Mouse (Mus musculus): Measurements from ENCODE around the gene Ccno. TPM values are rescaled to one million over a fixed set of nuclear protein-coding genes. Genes with fewer than 3 reads are reported as not detected.

Ccno gene
- 1.0 and 2.1 TPM in 2 replicates for polyA plus RNA-seq (2014; fragmentation: Nextera tagmentation; extraction: Ambion mirVana)

DNA sequence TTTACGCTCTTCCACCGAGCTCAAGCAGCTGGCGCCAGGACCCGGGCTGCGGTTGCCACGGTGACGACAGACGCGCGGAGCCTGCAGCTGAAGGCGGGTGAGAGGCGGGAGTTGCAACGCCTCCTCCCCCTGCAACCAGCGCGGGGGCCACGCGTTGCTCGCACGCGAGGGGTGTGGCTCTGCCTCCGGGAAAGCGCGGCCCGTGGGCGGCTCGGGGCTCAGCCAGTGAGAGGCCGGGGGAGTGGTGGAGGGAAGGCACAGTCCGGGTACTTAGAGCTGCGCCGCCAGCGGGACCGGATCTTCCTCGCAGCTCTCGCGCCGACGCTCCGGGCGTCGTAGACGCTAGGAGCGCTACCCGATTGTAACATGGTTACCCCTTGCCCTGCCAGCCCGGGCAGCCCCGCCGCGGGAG is at the start of gene Ccno:
Gene Ccno, plus strand, starts transcription at position 271 of the 412 bp plus-strand sequence.
- Histone ChIP-seq H3K27ac (no peak within 1 kb of the TSS), H3K27me3 (ENCODE audit: control insufficient read depth, insufficient read depth, low read length) (peaks cover 74% of the 10 kb centered on the region), H3K9ac (peak within 1 kb of the TSS; percentile 45), H3K9me3 (ENCODE audit: control insufficient read depth, low read length) (no peaks in the 10 kb centered on the region), H3K4me3 (replicated peaks; ENCODE audit: low read length) (peak within 1 kb of the TSS; percentile 48), H3K4me1 (replicated peaks; ENCODE audit: control insufficient read depth, insufficient read depth, low read length) (peaks cover 14% of the 10 kb centered on the region), H3K4me2 (replicated peaks) (peak within 1 kb of the TSS; percentile 98), H3K36me3 (replicated peaks; ENCODE audit: control insufficient read depth, insufficient read depth) (no peaks in the 10 kb centered on the region)
- 0% methylated on average over 47 of the region's 47 CpGs for WGBS
- ATAC-seq (ENCODE audit: low FRiP score) (peak; percentile 92), DNase-seq (ENCODE audit: low spot score) (peak; percentile 85)

DNA sequence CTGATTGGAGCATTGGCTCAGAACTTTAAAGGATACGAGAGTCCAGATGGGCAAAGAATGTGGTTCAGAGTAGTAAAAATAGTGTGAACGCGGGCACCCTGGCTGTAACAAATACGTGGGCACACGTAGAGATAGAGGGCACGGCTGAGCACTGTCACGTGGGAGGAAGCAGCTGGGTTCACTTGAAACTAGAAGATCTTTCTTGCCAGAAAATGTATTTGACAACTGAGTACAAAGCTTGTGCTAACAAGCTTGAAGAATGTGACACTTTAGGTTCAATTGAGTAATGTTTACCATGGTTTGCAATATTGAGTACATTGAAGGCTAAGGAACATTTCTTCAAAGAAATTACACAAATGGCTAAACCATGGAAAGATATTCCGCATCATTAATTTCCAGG is 49.5 kb upstream of the Ccno start:
- H3K9me3 ChIP-seq (ENCODE audit: control insufficient read depth, low read length): no peaks in the 10 kb centered on the region
- ATAC-seq (ENCODE audit: low FRiP score) (no peak), DNase-seq (ENCODE audit: low spot score) (no peak)
- WGBS: 96% methylated on average over 8 of the region's 8 CpGs
- no peak overlapping the region for H3K4me3 ChIP-seq (replicated peaks; ENCODE audit: low read length)
- H3K4me2 ChIP-seq (replicated peaks): no peak overlapping the region
- H3K9ac ChIP-seq: no peak overlapping the region
- peaks cover 83% of the 10 kb centered on the region for H3K36me3 ChIP-seq (replicated peaks; ENCODE audit: control insufficient read depth, insufficient read depth)
- no peaks in the 10 kb centered on the region for H3K27me3 ChIP-seq (ENCODE audit: control insufficient read depth, insufficient read depth, low read length)
- no peak overlapping the region for H3K27ac ChIP-seq
- H3K4me1 ChIP-seq (replicated peaks; ENCODE audit: control insufficient read depth, insufficient read depth, low read length): no peaks in the 10 kb centered on the region

DNA sequence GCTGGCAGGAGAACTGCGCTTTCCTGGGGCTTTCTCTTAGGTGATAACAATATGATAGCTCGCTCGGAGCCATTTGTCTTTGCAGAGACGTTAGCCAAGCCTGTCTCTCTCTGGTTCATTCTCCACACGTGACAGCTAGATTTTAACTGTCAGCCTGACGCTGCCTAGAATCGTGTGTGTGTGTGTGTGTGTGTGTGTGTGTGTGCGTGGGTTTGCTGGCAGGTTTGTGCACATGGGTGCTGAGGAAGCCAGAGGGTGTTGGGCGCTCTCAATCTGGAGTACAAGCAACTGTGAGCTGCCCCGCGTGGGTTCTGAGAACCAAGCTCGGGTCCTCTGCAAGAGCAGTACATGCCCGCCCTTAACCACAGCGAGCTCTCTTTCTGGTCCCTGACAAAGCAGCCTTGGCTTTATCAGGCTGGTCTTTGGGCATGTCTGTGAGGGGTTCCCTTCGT is 45.7 kb upstream of the Ccno start:
- H3K27me3 ChIP-seq (ENCODE audit: control insufficient read depth, insufficient read depth, low read length): no peaks in the 10 kb centered on the region
- no peak overlapping the region for H3K27ac ChIP-seq
- H3K4me1 ChIP-seq (replicated peaks; ENCODE audit: control insufficient read depth, insufficient read depth, low read length): no peaks in the 10 kb centered on the region
- no peak overlapping the region for H3K9ac ChIP-seq
- ATAC-seq (ENCODE audit: low FRiP score) (no peak), DNase-seq (ENCODE audit: low spot score) (no peak)
- H3K4me2 ChIP-seq (replicated peaks): no peak overlapping the region
- no peak overlapping the region for H3K4me3 ChIP-seq (replicated peaks; ENCODE audit: low read length)
- peaks cover 89% of the 10 kb centered on the region for H3K36me3 ChIP-seq (replicated peaks; ENCODE audit: control insufficient read depth, insufficient read depth)
- H3K9me3 ChIP-seq (ENCODE audit: control insufficient read depth, low read length): no peaks in the 10 kb centered on the region
- 80% methylated on average over 15 of the region's 15 CpGs for WGBS

DNA sequence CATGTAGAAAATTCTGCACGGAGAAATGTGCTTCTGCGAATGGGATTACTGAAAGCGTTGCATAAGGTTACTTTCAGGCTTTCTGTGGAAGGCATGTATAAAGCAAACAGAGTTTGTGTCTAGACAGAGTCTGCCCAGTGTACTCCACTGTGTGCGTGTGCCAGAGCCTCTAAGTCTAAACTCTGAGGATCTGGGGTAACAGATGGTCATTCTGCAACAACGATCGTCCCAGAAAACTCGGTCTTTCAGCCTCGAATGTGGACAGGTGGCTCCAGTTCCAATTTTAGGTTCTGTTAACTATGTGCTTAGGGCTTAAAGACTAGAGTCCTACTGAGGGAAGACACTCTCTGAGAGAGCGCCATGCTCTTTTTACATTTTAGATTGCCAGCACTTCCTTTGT is 42.3 kb upstream of the Ccno start:
- Histone ChIP-seq H3K4me1 (replicated peaks; ENCODE audit: control insufficient read depth, insufficient read depth, low read length) (no peaks in the 10 kb centered on the region), H3K4me3 (replicated peaks; ENCODE audit: low read length) (no peak overlapping the region), H3K4me2 (replicated peaks) (no peak overlapping the region), H3K27ac (no peak overlapping the region), H3K27me3 (ENCODE audit: control insufficient read depth, insufficient read depth, low read length) (no peaks in the 10 kb centered on the region), H3K9me3 (ENCODE audit: control insufficient read depth, low read length) (no peaks in the 10 kb centered on the region), H3K9ac (no peak overlapping the region), H3K36me3 (replicated peaks; ENCODE audit: control insufficient read depth, insufficient read depth) (peaks cover 92% of the 10 kb centered on the region)
- ATAC-seq (ENCODE audit: low FRiP score): no peak
- 96% methylated on average over 9 of the region's 9 CpGs for WGBS
- DNase-seq (ENCODE audit: low spot score): no peak

DNA sequence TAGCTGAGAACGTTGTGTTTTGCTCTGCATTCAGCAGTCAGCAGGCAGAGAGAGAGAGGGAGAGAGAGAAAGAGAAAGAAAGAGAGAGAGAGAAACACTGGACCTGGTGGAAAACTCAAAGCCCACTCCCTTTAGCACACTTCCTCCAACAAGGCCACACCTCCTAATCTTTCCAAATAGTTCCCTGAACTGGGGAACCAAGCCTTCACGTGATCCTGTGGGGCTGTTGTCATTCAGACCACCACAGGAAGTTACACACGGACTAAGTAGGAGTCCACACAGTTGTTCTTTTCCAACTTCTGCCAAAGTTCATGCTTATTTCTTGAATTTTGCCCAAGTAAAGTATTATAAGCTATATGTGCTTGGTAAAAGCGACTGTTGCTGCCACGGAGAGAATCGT is 41.7 kb upstream of the Ccno start:
- Histone ChIP-seq H3K27me3 (ENCODE audit: control insufficient read depth, insufficient read depth, low read length) (no peaks in the 10 kb centered on the region), H3K9ac (no peak overlapping the region), H3K36me3 (replicated peaks; ENCODE audit: control insufficient read depth, insufficient read depth) (peaks cover 93% of the 10 kb centered on the region), H3K27ac (no peak overlapping the region), H3K9me3 (ENCODE audit: control insufficient read depth, low read length) (no peaks in the 10 kb centered on the region), H3K4me2 (replicated peaks) (no peak overlapping the region), H3K4me1 (replicated peaks; ENCODE audit: control insufficient read depth, insufficient read depth, low read length) (no peaks in the 10 kb centered on the region), H3K4me3 (replicated peaks; ENCODE audit: low read length) (no peak overlapping the region)
- ATAC-seq (ENCODE audit: low FRiP score): no peak
- 90% methylated on average over 6 of the region's 6 CpGs for WGBS
- DNase-seq (ENCODE audit: low spot score): no peak

DNA sequence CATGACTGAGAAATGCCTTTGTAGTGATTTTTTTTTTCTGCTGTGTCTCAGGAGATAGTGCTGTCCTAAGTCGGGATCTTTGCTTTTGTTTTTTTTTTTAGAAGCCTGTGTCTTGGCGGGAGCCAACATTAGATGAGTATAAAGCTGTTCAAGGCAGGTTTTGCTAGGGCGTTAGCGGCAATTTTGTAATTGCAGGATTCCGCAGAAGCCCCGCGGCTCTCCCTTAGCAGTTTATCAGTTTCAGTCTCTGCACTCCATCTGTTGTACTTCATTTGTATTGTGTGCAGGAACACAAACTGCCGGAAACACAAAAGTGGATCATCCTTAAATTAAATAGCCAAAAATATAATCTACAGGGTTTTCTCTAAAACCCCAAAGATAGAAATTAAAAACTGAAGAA is 33.5 kb upstream of the Ccno start:
- no peaks in the 10 kb centered on the region for H3K27me3 ChIP-seq (ENCODE audit: control insufficient read depth, insufficient read depth, low read length)
- no peaks in the 10 kb centered on the region for H3K9me3 ChIP-seq (ENCODE audit: control insufficient read depth, low read length)
- H3K27ac ChIP-seq: no peak overlapping the region
- peaks cover 95% of the 10 kb centered on the region for H3K36me3 ChIP-seq (replicated peaks; ENCODE audit: control insufficient read depth, insufficient read depth)
- DNase-seq (ENCODE audit: low spot score) (no peak), ATAC-seq (ENCODE audit: low FRiP score) (no peak)
- no peaks in the 10 kb centered on the region for H3K4me1 ChIP-seq (replicated peaks; ENCODE audit: control insufficient read depth, insufficient read depth, low read length)
- 93% methylated on average over 8 of the region's 8 CpGs for WGBS
- H3K9ac ChIP-seq: no peak overlapping the region
- no peak overlapping the region for H3K4me2 ChIP-seq (replicated peaks)
- H3K4me3 ChIP-seq (replicated peaks; ENCODE audit: low read length): no peak overlapping the region

DNA sequence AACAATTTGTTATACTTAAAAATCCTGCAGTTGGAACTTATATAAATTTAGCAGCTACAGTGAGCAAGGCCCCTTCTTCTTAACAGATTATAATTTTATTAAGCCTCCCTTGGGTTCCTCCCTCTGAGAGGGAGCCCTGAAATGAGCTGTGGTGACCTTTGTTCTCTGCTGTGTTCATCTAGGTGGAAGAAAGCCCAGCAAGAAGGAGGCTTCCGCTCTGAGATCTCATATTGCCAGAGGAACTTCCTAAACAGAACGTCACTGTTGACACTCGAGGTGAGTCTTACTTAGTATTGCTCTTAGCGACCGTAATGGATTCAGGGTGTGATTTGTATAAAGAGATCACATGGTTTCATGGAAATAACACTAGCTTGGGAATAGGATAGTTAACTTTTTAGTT is 24.5 kb upstream of the Ccno start:
- Histone ChIP-seq H3K4me2 (replicated peaks) (no peak overlapping the region), H3K4me3 (replicated peaks; ENCODE audit: low read length) (no peak overlapping the region), H3K27ac (no peak overlapping the region), H3K9me3 (ENCODE audit: control insufficient read depth, low read length) (no peaks in the 10 kb centered on the region), H3K36me3 (replicated peaks; ENCODE audit: control insufficient read depth, insufficient read depth) (peaks cover 95% of the 10 kb centered on the region), H3K27me3 (ENCODE audit: control insufficient read depth, insufficient read depth, low read length) (no peaks in the 10 kb centered on the region), H3K9ac (no peak overlapping the region), H3K4me1 (replicated peaks; ENCODE audit: control insufficient read depth, insufficient read depth, low read length) (no peaks in the 10 kb centered on the region)
- ATAC-seq (ENCODE audit: low FRiP score): no peak
- DNase-seq (ENCODE audit: low spot score): no peak
- WGBS: 87% methylated on average over 5 of the region's 5 CpGs

DNA sequence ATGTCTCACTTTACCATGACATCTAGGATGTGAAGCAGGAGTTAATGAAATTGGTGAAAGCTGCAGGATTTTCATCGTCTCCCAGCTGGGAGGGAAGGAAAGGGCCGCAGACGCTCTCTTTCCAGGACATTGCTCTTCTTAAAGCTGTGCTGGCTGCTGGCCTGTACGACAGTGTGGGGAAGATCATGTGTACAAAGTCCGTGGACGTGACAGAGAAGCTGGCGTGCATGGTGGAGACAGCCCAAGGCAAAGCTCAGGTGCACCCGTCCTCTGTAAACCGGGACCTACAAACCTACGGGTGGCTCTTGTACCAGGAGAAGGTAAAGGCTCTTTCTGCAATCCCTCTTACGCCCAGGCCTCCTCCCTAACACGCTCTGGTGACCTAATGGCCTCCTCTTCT is 23.2 kb upstream of the Ccno start:
- 94% methylated on average over 12 of the region's 12 CpGs for WGBS
- DNase-seq (ENCODE audit: low spot score): no peak
- no peak overlapping the region for H3K4me2 ChIP-seq (replicated peaks)
- no peaks in the 10 kb centered on the region for H3K27me3 ChIP-seq (ENCODE audit: control insufficient read depth, insufficient read depth, low read length)
- peaks cover 92% of the 10 kb centered on the region for H3K36me3 ChIP-seq (replicated peaks; ENCODE audit: control insufficient read depth, insufficient read depth)
- no peak for ATAC-seq (ENCODE audit: low FRiP score)
- no peaks in the 10 kb centered on the region for H3K9me3 ChIP-seq (ENCODE audit: control insufficient read depth, low read length)
- H3K4me1 ChIP-seq (replicated peaks; ENCODE audit: control insufficient read depth, insufficient read depth, low read length): no peaks in the 10 kb centered on the region
- no peak overlapping the region for H3K4me3 ChIP-seq (replicated peaks; ENCODE audit: low read length)
- H3K27ac ChIP-seq: no peak overlapping the region
- H3K9ac ChIP-seq: no peak overlapping the region

DNA sequence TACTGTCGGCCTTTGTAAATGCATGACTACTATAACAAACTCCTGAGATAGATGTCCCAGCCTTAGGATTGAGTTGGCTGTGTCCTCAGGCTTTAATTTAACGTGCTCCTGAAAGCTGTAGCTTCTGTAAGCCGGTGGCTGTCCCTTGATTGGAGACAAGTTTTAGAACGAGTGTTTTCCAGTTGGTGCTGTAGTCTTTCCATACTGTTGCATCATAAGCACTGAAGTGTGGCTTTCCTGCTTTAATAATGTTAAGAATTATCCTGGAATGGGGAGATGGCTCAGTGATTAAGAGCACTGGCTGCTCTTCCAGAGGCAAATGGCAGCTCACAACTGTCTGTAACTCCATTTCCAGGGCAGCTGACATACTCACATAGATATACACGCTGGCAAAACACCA is 20.3 kb upstream of the Ccno start:
- WGBS: 94% methylated on average over 5 of the region's 5 CpGs
- Histone ChIP-seq H3K27me3 (ENCODE audit: control insufficient read depth, insufficient read depth, low read length) (no peaks in the 10 kb centered on the region), H3K27ac (no peak overlapping the region), H3K9ac (no peak overlapping the region), H3K4me1 (replicated peaks; ENCODE audit: control insufficient read depth, insufficient read depth, low read length) (no peaks in the 10 kb centered on the region), H3K4me3 (replicated peaks; ENCODE audit: low read length) (no peak overlapping the region), H3K9me3 (ENCODE audit: control insufficient read depth, low read length) (no peaks in the 10 kb centered on the region), H3K4me2 (replicated peaks) (no peak overlapping the region), H3K36me3 (replicated peaks; ENCODE audit: control insufficient read depth, insufficient read depth) (peaks cover 69% of the 10 kb centered on the region)
- ATAC-seq (ENCODE audit: low FRiP score) (no peak), DNase-seq (ENCODE audit: low spot score) (no peak)

DNA sequence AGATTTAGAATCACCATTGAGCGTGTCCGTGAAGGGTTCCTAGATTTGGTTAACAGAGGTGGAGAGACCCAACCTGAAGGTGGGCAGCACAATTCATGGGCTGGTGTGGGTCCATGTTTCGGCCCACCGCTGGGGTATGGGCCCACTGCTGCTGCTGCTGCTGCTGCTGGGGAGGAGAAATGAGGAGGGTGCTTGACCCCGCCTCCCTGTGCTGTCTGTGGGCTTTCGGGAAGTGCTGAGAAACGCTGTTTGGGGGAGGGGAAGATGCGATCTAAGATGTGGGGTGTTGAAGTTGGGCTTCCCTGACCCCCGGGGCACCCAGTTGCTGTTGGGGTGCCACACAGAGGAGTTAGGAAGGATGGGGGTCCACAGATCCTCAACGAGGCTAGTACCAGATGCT is 10.9 kb upstream of the Ccno start:
- ATAC-seq (ENCODE audit: low FRiP score): no peak
- Histone ChIP-seq H3K36me3 (replicated peaks; ENCODE audit: control insufficient read depth, insufficient read depth) (no peaks in the 10 kb centered on the region), H3K27ac (no peak overlapping the region), H3K9me3 (ENCODE audit: control insufficient read depth, low read length) (no peaks in the 10 kb centered on the region), H3K4me2 (replicated peaks) (no peak overlapping the region), H3K4me1 (replicated peaks; ENCODE audit: control insufficient read depth, insufficient read depth, low read length) (no peaks in the 10 kb centered on the region), H3K27me3 (ENCODE audit: control insufficient read depth, insufficient read depth, low read length) (peaks cover 4% of the 10 kb centered on the region; the same call in 1 of the 2 replicates), H3K4me3 (replicated peaks; ENCODE audit: low read length) (no peak overlapping the region), H3K9ac (no peak overlapping the region)
- WGBS: 43% methylated on average over 10 of the region's 10 CpGs
- no peak for DNase-seq (ENCODE audit: low spot score)

Measured in hindbrain, embryonic 14.5 days (tissue).